In genomic region chr9:69323831-69324230, GRCm38 (mm10) we compare ENCODE assay signal across 15 mouse cellular contexts.
DNase-seq lines count a peak whose midpoint lies in the region; ATAC-seq and TF ChIP-seq lines count a peak whose summit lies in the region.
"Had no signal": no experiment of that assay in that cellular context is flagged by ENCODE, and none has a peak within 500 bp of the region (broad histone marks: within the 10 kb centered on the region; RNA-seq: fewer than 3 reads in every experiment).

No protein-coding gene starts in this region.

- DNase-seq in heart, adult 11 months: no peak
- peak; percentile 19 to 43 for DNase-seq in kidney, adult 8-10 months
- DNase-seq in liver, embryonic 14.5 days (ENCODE audit: low read depth in 3 of 3, low spot score in 3 of 3): no peak
- DNase-seq: cerebellum, adult 11-12 months; layer of hippocampus, adult 9-11 months; midbrain, embryonic 14.5 days; thymus, adult 18-20 months had no signal

- H3K27me3 ChIP-seq in heart, embryonic 15.5 days: no peaks in the 10 kb centered on the region
- no peaks in the 10 kb centered on the region for H3K27me3 ChIP-seq in kidney, embryonic 16.5 days (ENCODE audit: insufficient read depth, low read length)
- no peaks in the 10 kb centered on the region for H3K27me3 ChIP-seq in liver, embryonic 14.5 days (ENCODE audit: control insufficient read depth, insufficient read depth, low read length)
- no peaks in the 10 kb centered on the region for H3K27me3 ChIP-seq in midbrain, embryonic 13.5 days
- H3K27me3 ChIP-seq: embryonic facial prominence, embryonic 13.5 days; intestine, embryonic 15.5 days; limb, embryonic 15.5 days had no signal

- 46% methylated on average over 8 of the region's 8 CpGs for WGBS in heart, embryonic 15.5 days
- WGBS in kidney, embryonic 16.5 days: 36% methylated on average over 8 of the region's 8 CpGs
- 20% methylated on average over 8 of the region's 8 CpGs for WGBS in liver, embryonic 14.5 days (ENCODE audit: insufficient replicate concordance)
- 82% methylated on average over 8 of the region's 8 CpGs for WGBS in midbrain, embryonic 13.5 days

- no peak overlapping the region for H3K27ac ChIP-seq in heart, embryonic 15.5 days
- peak overlapping the region; percentile 65 for H3K27ac ChIP-seq in kidney, embryonic 16.5 days (ENCODE audit: low read length)
- H3K27ac ChIP-seq in liver, embryonic 14.5 days: no peak overlapping the region
- H3K27ac ChIP-seq in midbrain, embryonic 13.5 days: no peak overlapping the region
- H3K27ac ChIP-seq: embryonic facial prominence, embryonic 13.5 days; forebrain, embryonic 10.5 days; intestine, embryonic 15.5 days; limb, embryonic 15.5 days had no signal

- H3K9ac ChIP-seq in heart, embryonic 15.5 days: no peak overlapping the region
- H3K9ac ChIP-seq in kidney, embryonic 16.5 days (replicated peaks; ENCODE audit: low read length): no peak overlapping the region
- H3K9ac ChIP-seq in liver, embryonic 14.5 days (replicated peaks): no peak overlapping the region
- no peak overlapping the region for H3K9ac ChIP-seq in midbrain, embryonic 13.5 days (replicated peaks)
- H3K9ac ChIP-seq: embryonic facial prominence, embryonic 13.5 days; intestine, embryonic 15.5 days; limb, embryonic 15.5 days had no signal

- no peaks in the 10 kb centered on the region for H3K9me3 ChIP-seq in heart, embryonic 15.5 days (replicated peaks)
- no peaks in the 10 kb centered on the region for H3K9me3 ChIP-seq in kidney, embryonic 16.5 days (ENCODE audit: low read length)
- H3K9me3 ChIP-seq in liver, embryonic 14.5 days (ENCODE audit: control insufficient read depth, low read length): no peaks in the 10 kb centered on the region
- no peaks in the 10 kb centered on the region for H3K9me3 ChIP-seq in midbrain, embryonic 13.5 days
- H3K9me3 ChIP-seq: embryonic facial prominence, embryonic 13.5 days; forebrain, embryonic 10.5 days; intestine, embryonic 15.5 days; limb, embryonic 15.5 days had no signal

- H3K4me3 ChIP-seq in heart, embryonic 15.5 days: no peak overlapping the region
- H3K4me3 ChIP-seq in kidney, embryonic 16.5 days (ENCODE audit: low read length): no peak overlapping the region
- no peak overlapping the region for H3K4me3 ChIP-seq in liver, embryonic 14.5 days (ENCODE audit: insufficient read depth in 1 of 2, low read depth in 2 of 2, low read length in 2 of 2)
- no peak overlapping the region for H3K4me3 ChIP-seq in midbrain, embryonic 13.5 days (replicated peaks)
- H3K4me3 ChIP-seq: embryonic facial prominence, embryonic 13.5 days; forebrain, embryonic 10.5 days; intestine, embryonic 15.5 days; limb, embryonic 15.5 days had no signal

- ATAC-seq in heart, embryonic 15.5 days (replicated peaks; ENCODE audit: insufficient number of reproducible peaks, insufficient read depth, low FRiP score, low read depth): no peak
- ATAC-seq in kidney, embryonic 16.5 days (ENCODE audit: low FRiP score, low TSS enrichment): no peak
- no peak for ATAC-seq in liver, embryonic 14.5 days (ENCODE audit: insufficient read depth)
- no peak for ATAC-seq in midbrain, embryonic 13.5 days
- no peak for ATAC-seq in cerebellum, adult (ENCODE audit: insufficient number of reproducible peaks, low FRiP score, low TSS enrichment)
- ATAC-seq: intestine, embryonic 15.5 days had no signal

- no peaks in the 10 kb centered on the region for H3K36me3 ChIP-seq in heart, embryonic 15.5 days
- no peaks in the 10 kb centered on the region for H3K36me3 ChIP-seq in kidney, embryonic 16.5 days (ENCODE audit: insufficient read depth, low read length)
- no peaks in the 10 kb centered on the region for H3K36me3 ChIP-seq in liver, embryonic 14.5 days (replicated peaks; ENCODE audit: control insufficient read depth, insufficient read depth, low read depth)
- no peaks in the 10 kb centered on the region for H3K36me3 ChIP-seq in midbrain, embryonic 13.5 days
- H3K36me3 ChIP-seq: embryonic facial prominence, embryonic 13.5 days; forebrain, embryonic 10.5 days; intestine, embryonic 15.5 days; limb, embryonic 15.5 days had no signal

- H3K4me1 ChIP-seq in heart, embryonic 15.5 days (replicated peaks): peaks cover 24% of the 10 kb centered on the region
- H3K4me1 ChIP-seq in kidney, embryonic 16.5 days (ENCODE audit: insufficient read depth, low read length): peaks cover 20% of the 10 kb centered on the region; the same call in 1 of the 2 replicates
- peaks cover 7 to 22% of the 10 kb centered on the region in 2 experiments for H3K4me1 ChIP-seq in liver, embryonic 14.5 days (replicated peaks; ENCODE audit: control insufficient read depth in 2 of 2, insufficient read depth in 2 of 2, low read length in 1 of 2)
- H3K4me1 ChIP-seq in midbrain, embryonic 13.5 days (replicated peaks): peaks cover 9% of the 10 kb centered on the region; the same call in 1 of the 2 replicates
- H3K4me1 ChIP-seq: embryonic facial prominence, embryonic 13.5 days; limb, embryonic 15.5 days had no signal

- no peak for TF ChIP-seq CTCF in liver, embryonic 14.5 days (IDR thresholded peaks at IDR 0.05; ENCODE audit: low read depth)

- H3K4me2 ChIP-seq in heart, embryonic 15.5 days: 0 out of 2 replicates have a peak overlapping the region, but pooled peaks have one; percentile 5
- no peak overlapping the region for H3K4me2 ChIP-seq in kidney, embryonic 16.5 days (replicated peaks; ENCODE audit: low read depth, low read length)
- H3K4me2 ChIP-seq in liver, embryonic 14.5 days (ENCODE audit: low read depth): peak overlapping the region; percentile 18
- H3K4me2 ChIP-seq in midbrain, embryonic 13.5 days (replicated peaks): no peak overlapping the region
- H3K4me2 ChIP-seq: embryonic facial prominence, embryonic 13.5 days; intestine, embryonic 15.5 days; limb, embryonic 15.5 days had no signal

- no peak for TF ChIP-seq EP300 in liver, embryonic 14.5 days (IDR thresholded peaks at IDR 0.05; ENCODE audit: low read depth)

Comparison
In these comparisons a context has a peak if more than half of its experiments do, and no peak if none do; other contexts are left out.
1. H3K4me2 ChIP-seq: peak in heart, embryonic 15.5 days (single experiment) and liver, embryonic 14.5 days (single experiment); none in kidney, embryonic 16.5 days (single experiment) and midbrain, embryonic 13.5 days (single experiment).
2. DNase-seq: peak in kidney, adult 8-10 months (2 of 2); none in heart, adult 11 months (single experiment) and liver, embryonic 14.5 days (0 of 3).